ENCODE assay signal across 10 mouse cellular contexts in genomic region chr16:44686991-44687718, GRCm38 (mm10). TPM values are rescaled to one million over a fixed set of nuclear protein-coding genes. Genes with fewer than 3 reads are reported as not detected.
DNase-seq lines count a peak whose midpoint lies in the region; ATAC-seq and TF ChIP-seq lines count a peak whose summit lies in the region.
"Had no signal": no experiment of that assay in that cellular context is flagged by ENCODE, and none has a peak within 500 bp of the region (broad histone marks: within the 10 kb centered on the region; RNA-seq: fewer than 3 reads in every experiment).

No protein-coding gene starts in this region.

- no peaks in the 10 kb centered on the region for H3K36me3 ChIP-seq in heart, postnatal 0 days (replicated peaks; ENCODE audit: control insufficient read depth, insufficient read depth, low read length)
- H3K36me3 ChIP-seq in embryonic facial prominence, embryonic 14.5 days (ENCODE audit: control insufficient read depth, insufficient read depth, low read length) = no peaks in the 10 kb centered on the region
- H3K36me3 ChIP-seq in intestine, embryonic 16.5 days (ENCODE audit: control insufficient read depth, insufficient read depth, low read length) = no peaks in the 10 kb centered on the region

- H3K4me3 ChIP-seq in heart, postnatal 0 days (ENCODE audit: low read depth, low read length) = no peak overlapping the region
- H3K4me3 ChIP-seq in embryonic facial prominence, embryonic 14.5 days (ENCODE audit: low read depth, low read length) = peak overlapping the region; percentile 2; the same call in 1 of the 2 replicates
- H3K4me3 ChIP-seq in intestine, embryonic 16.5 days (ENCODE audit: low read length) = no peak overlapping the region
- H3K4me3 ChIP-seq: myocyte had no signal

- no peak overlapping the region for H3K9ac ChIP-seq in heart, postnatal 0 days (replicated peaks; ENCODE audit: low read depth, low read length)
- peak overlapping the region; percentile 26; the same call in 1 of the 2 replicates for H3K9ac ChIP-seq in embryonic facial prominence, embryonic 14.5 days (ENCODE audit: low read depth, low read length)
- H3K9ac ChIP-seq in intestine, embryonic 16.5 days (ENCODE audit: low read depth, low read length) = no peak overlapping the region

- no peak for DNase-seq in heart, postnatal 0 days (ENCODE audit: low spot score)
- no peak for DNase-seq in heart, adult 9 months (ENCODE audit: low spot score in 2 of 2)
- peak; percentile 77 for DNase-seq in embryonic facial prominence, embryonic 14.5 days (ENCODE audit: low spot score)
- peak; percentile 40 for DNase-seq in neural tube, embryonic 10.5 days (ENCODE audit: extremely low spot score, low spot score)
- DNase-seq in urinary bladder, postnatal 4 days (ENCODE audit: low spot score in 2 of 2) = no peak
- DNase-seq in adrenal gland, postnatal 4 days (ENCODE audit: low spot score in 2 of 2) = no peak
- no peak for DNase-seq in cerebellum, adult 9-11 months
- DNase-seq: adrenal gland, adult 2 months had no signal

- H3K9me3 ChIP-seq in heart, postnatal 0 days (replicated peaks; ENCODE audit: control insufficient read depth, low read length) = peaks cover 7% of the 10 kb centered on the region
- H3K9me3 ChIP-seq in embryonic facial prominence, embryonic 14.5 days (ENCODE audit: control insufficient read depth, low read length) = peaks cover 3% of the 10 kb centered on the region; the same call in 1 of the 2 replicates
- no peaks in the 10 kb centered on the region for H3K9me3 ChIP-seq in intestine, embryonic 16.5 days (ENCODE audit: control insufficient read depth, low read length)

- no peaks in the 10 kb centered on the region for H3K27me3 ChIP-seq in heart, postnatal 0 days (ENCODE audit: control insufficient read depth, insufficient read depth, low read length)
- H3K27me3 ChIP-seq in embryonic facial prominence, embryonic 14.5 days (replicated peaks; ENCODE audit: control insufficient read depth, insufficient read depth, low read length) = no peaks in the 10 kb centered on the region
- H3K27me3 ChIP-seq in intestine, embryonic 16.5 days (replicated peaks; ENCODE audit: control insufficient read depth, insufficient read depth, low read length) = no peaks in the 10 kb centered on the region

- peak overlapping the region; percentile 37; the same call in 1 of the 2 replicates for H3K4me2 ChIP-seq in heart, postnatal 0 days (ENCODE audit: low read depth, low read length)
- H3K4me2 ChIP-seq in embryonic facial prominence, embryonic 14.5 days (ENCODE audit: low read depth, low read length) = peak overlapping the region; percentile 42
- H3K4me2 ChIP-seq in intestine, embryonic 16.5 days (ENCODE audit: low read depth, low read length) = 0 out of 2 replicates have a peak overlapping the region, but pooled peaks have one; percentile 14

- TF ChIP-seq CTCF in heart, postnatal 0 days (IDR thresholded peaks at IDR 0.05; ENCODE audit: low read depth) = no peak

- H3K27ac ChIP-seq in heart, postnatal 0 days (ENCODE audit: low read depth) = no peak overlapping the region
- peak overlapping the region; percentile 78 for H3K27ac ChIP-seq in embryonic facial prominence, embryonic 14.5 days (replicated peaks; ENCODE audit: low read depth, low read length)
- H3K27ac ChIP-seq in intestine, embryonic 16.5 days (ENCODE audit: low read length) = no peak overlapping the region

- H3K4me1 ChIP-seq in heart, postnatal 0 days (ENCODE audit: control insufficient read depth, insufficient read depth) = peaks cover 11% of the 10 kb centered on the region
- peaks cover 41% of the 10 kb centered on the region for H3K4me1 ChIP-seq in embryonic facial prominence, embryonic 14.5 days (ENCODE audit: control insufficient read depth, insufficient read depth, low read length)
- peaks cover 16% of the 10 kb centered on the region for H3K4me1 ChIP-seq in intestine, embryonic 16.5 days (ENCODE audit: control insufficient read depth, insufficient read depth, low read length)

- no peak for ATAC-seq in heart, postnatal 0 days (ENCODE audit: insufficient read depth, low read depth)
- peak; percentile 86 for ATAC-seq in embryonic facial prominence, embryonic 14.5 days (ENCODE audit: low read depth)
- ATAC-seq in intestine, embryonic 16.5 days = no peak

- no peak for TF ChIP-seq EP300 in heart, postnatal 0 days (IDR thresholded peaks at IDR 0.05; ENCODE audit: low read depth)

- 64% methylated on average over 20 of the region's 20 CpGs for WGBS in heart, postnatal 0 days
- WGBS in embryonic facial prominence, embryonic 14.5 days = 41% methylated on average over 20 of the region's 20 CpGs
- 54% methylated on average over 20 of the region's 20 CpGs for WGBS in intestine, embryonic 16.5 days

RNA-seq across cellular contexts. Expression of gene Nepro, which starts 36.9 kb away (rescaled TPM):
- total RNA-seq in heart, postnatal 0 days (2014; rRNA removed; ENCODE audit: low replicate concordance) = 3.1 and 11.6 TPM in 2 replicates
- polyA plus RNA-seq in heart, postnatal 0 days (2015; fragmentation: Nextera tagmentation; extraction: Ambion mirVana) = 2.0 and 2.3 TPM in 2 replicates
- 7.9 and 8.8 TPM in 2 replicates for polyA plus RNA-seq in embryonic facial prominence, embryonic 14.5 days (2014; fragmentation: Nextera tagmentation; extraction: Ambion mirVana)
- polyA plus RNA-seq in intestine, embryonic 16.5 days (2015; fragmentation: Nextera tagmentation; extraction: Ambion mirVana) = 5.7 and 6.7 TPM in 2 replicates
- total RNA-seq in adrenal gland, postnatal 4 days (2021) = 10 to 100 TPM; 11.3 to 13.5 TPM

RNA-seq across cellular contexts. Expression of gene Gtpbp8, which starts 59.0 kb away (rescaled TPM):
- total RNA-seq in heart, postnatal 0 days (2014; rRNA removed; ENCODE audit: low replicate concordance) = 9.0 and 17.1 TPM in 2 replicates
- 21.9 and 24.6 TPM in 2 replicates for polyA plus RNA-seq in heart, postnatal 0 days (2015; fragmentation: Nextera tagmentation; extraction: Ambion mirVana)
- polyA plus RNA-seq in embryonic facial prominence, embryonic 14.5 days (2014; fragmentation: Nextera tagmentation; extraction: Ambion mirVana) = 27.8 and 30.3 TPM in 2 replicates
- 29.1 and 34.0 TPM in 2 replicates for polyA plus RNA-seq in intestine, embryonic 16.5 days (2015; fragmentation: Nextera tagmentation; extraction: Ambion mirVana)
- 10 to 100 TPM; 23.1 to 23.7 TPM for total RNA-seq in adrenal gland, postnatal 4 days (2021)

Comparison
In these comparisons a context has a peak if more than half of its experiments do, and no peak if none do; other contexts are left out.
1. DNase-seq: peak in embryonic facial prominence, embryonic 14.5 days (single experiment) and neural tube, embryonic 10.5 days (single experiment); none in heart, postnatal 0 days (single experiment), heart, adult 9 months (0 of 2), urinary bladder, postnatal 4 days (0 of 2), adrenal gland, postnatal 4 days (0 of 2) and cerebellum, adult 9-11 months (single experiment).
2. Peak in every context shown above with its lines, with median percentiles within 50 percentile points of each other: H3K4me2 ChIP-seq.